Mouse (Mus musculus) gastrocnemius, postnatal 25 days (tissue): Measurements from ENCODE around the gene Narfl. TPM values are rescaled to one million over a fixed set of nuclear protein-coding genes. Genes with fewer than 3 reads are reported as not detected.

Experiments
- DNase-seq: peaks from one replicate; pipeline ENCODE4 v3.0.0; 2022
- microRNA-seq, 2 experiments: library from miRNA; unstranded; fragments of <30 nt; microRNA quantifications; one replicate each; pipeline ENCODE4 v1.2.0; 2021; ENCODE audit warnings: borderline replicate concordance in 2 of 2
- total RNA-seq, 2 experiments: library from RNA; stranded (reverse); gene quantifications; 1 replicate in 1 of 2; 2 replicates in 1 of 2; pipeline ENCODE4 v1.2.3; 2021

Narfl gene
- total RNA-seq, 2 experiments from 2014 or later = 28.9 to 30.8 TPM

DNA sequence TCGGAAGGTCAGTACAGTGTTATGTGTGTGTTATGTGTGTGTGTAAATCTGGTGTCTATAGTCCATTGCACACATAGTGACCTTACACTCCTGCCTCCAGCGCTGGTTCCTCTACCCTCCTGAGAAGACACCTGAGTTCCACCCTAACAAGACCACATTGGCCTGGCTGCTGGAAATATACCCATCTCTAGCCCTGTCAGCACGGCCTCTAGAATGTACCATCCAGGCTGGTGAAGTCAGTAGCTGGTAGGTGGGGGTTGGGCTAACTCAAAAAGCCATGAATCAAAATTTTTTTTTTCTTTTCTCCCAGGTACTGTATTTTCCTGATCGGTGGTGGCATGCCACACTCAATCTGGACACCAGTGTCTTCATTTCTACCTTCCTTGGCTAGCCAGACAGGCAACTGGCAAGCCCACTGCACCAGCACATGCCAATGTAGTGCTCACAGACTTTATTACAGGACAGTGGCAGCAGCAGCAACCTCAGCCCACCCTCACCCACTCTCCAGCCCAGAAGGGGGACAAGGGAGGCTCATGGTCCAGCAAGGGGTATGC lies 56.7 kb downstream of the Narfl start:
- no peak for DNase-seq

DNA sequence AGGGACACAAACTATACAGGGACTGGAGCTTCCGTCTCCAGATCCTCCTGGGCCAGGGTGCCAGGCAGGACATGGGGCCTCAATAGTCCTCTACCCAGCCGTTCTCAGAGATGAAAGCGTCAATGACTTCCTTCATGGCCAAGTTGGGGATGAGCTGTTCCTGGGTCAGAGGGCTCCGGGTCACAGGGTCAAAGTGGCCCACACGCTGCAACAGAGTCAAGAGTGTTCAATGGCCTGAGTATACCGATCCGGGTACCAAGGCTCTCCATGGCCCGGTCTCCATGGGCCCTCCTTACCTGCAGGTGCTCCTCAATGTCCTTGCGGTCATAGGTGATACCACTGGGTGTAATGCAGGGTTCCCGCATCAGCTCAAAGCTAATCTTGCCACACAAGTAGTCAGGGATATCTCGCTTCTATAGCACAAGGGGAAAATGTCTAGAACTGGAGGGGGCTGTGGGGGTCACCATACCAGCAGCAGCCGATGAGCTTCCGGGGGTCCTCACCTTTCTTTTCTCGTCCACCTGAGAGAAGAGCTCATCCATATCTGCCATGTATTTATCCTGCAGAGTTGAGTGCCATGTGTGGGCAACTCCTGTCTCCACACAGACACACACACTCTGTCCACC lies 57.3 kb downstream of the Narfl start:
- DNase-seq = no peak

DNA sequence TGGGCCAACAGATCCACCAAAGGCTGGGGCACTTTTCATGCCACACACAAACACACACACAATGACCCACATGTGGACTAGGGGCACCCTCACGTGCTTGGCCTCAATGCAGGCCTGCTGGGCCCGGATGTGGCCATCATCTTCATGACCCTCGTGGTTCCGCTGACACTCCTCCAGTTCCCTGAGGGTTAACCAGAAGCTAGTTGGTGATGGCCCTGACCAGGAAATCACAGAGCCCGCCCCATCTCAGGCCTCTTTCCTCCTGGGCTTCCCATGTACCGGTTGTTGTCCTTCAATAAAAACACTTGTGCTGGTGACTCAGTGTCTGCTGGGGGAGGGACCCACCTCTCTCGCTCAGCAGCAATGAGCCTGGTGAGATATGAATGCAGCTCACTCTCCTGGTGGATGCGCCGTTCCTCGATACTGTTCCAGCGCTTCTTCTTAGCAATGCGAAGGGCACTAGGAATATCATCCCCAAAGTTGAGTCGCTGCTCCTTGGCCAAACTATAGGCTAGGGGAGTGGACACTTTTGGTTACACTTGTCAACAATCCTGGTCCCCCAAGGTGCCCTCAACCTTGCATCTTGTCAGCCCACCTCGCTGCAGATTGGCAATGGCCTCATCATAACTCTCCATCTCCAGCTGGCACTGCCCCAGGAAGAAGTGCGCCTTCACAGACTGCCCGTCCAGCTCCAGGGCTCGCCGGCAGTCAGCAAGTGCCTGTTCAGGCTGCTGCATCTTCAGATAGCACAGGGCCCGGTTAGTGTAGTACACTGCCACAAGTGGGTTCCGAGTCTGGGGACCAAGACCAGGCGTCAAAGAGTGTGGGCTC lies 58.1 kb downstream of the Narfl start:
- no peak for DNase-seq

DNA sequence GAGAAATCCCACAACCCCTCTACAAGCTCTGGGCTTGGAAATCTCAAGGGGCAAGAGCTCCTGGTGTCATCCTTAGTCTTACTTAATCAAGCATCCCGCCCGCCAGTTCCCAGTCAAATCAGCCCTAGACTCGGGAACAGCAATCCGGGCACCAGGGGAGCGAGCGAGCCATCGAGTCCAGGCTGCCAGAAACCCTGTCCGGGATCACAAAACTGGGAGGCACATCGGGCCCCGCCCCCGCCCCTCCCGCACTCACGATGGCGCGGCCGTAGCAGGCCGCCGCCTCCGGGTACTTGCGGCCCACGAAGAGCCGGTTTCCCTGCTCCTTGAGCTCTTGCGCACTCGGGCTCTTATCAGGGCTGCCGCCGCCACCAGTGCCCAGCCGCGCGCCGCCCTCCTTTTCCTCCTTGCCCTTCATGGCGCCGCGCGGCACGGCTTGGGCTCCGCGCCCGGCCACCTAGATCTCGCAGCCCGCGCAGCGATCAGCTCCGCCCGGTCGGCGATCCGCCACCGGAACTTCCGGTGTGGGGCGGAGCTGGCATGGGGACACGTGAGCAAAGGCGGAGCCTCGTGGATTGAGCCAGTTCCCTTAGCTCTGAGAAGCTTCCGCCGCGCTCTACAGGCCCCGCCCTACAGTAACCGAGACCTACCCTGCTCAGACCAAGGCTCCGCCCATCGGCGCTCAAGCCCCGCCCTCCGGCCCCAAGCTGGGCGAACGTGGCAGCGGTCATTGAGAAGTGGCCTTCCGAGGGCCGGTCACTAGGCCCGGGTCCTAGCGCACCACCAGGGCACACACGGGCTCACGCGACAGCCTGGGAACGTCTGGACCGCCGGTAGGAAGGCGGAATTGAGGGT lies 59.1 kb downstream of the Narfl start:
- DNase-seq = peak; percentile 99

Small RNAs within 50 kb of the gene (microRNA-seq; reads per million reads assigned to microRNA genes)
- 0 reads per million in 2 experiments for gene Gm25083
- gene Mir3082 = 0 reads per million in 2 experiments
- gene Mir6966 = 0 to 1.3 reads per million in 2 experiments

Other genes with a start within 250 kb of the Narfl start
- gene Sox8, start 203.1 kb upstream of the Narfl start, total RNA-seq = 1 to 10 TPM; 1.4 to 2.3 TPM
- 10 to 100 TPM; 11.6 to 16.6 TPM for gene Lmf1, start 194.7 kb upstream of the Narfl start, total RNA-seq
- gene Gng13, start 56.6 kb upstream of the Narfl start, total RNA-seq = not detected
- gene Chtf18, start 46.4 kb upstream of the Narfl start, total RNA-seq = 1 to 10 TPM in 1 of 2 experiments, under 1 TPM in 1; 0.33 to 1.2 TPM
- gene Rpusd1, start 46.1 kb upstream of the Narfl start, total RNA-seq = 1 to 10 TPM; 2.9 to 3.9 TPM
- not detected for gene Mslnl, start 37.7 kb upstream of the Narfl start, total RNA-seq
- gene Msln, start 19.4 kb upstream of the Narfl start, total RNA-seq = under 1 TPM; 0.43 to 0.62 TPM
- gene Haghl, start 11.9 kb downstream of the Narfl start, total RNA-seq = 10 to 100 TPM in 1 of 2 experiments, 1 to 10 TPM in 1; 9.0 to 10.5 TPM
- gene Ccdc78, start 12.8 kb downstream of the Narfl start, total RNA-seq = not detected
- gene Fam173a, start 19.1 kb downstream of the Narfl start, total RNA-seq = 10 to 100 TPM; 35.0 to 38.5 TPM
- not detected for gene AC134908.4, start 21.9 kb downstream of the Narfl start, total RNA-seq
- gene Metrn, start 23.4 kb downstream of the Narfl start, total RNA-seq = 10 to 100 TPM; 48.4 to 72.2 TPM
- 1 to 10 TPM; 1.5 to 1.7 TPM for gene Fbxl16, start 35.3 kb downstream of the Narfl start, total RNA-seq
- 10 to 100 TPM in 1 of 2 experiments, 1 to 10 TPM in 1; 9.3 to 10.5 TPM for gene Wdr24, start 49.9 kb downstream of the Narfl start, total RNA-seq
- gene Jmjd8, start 55.1 kb downstream of the Narfl start, total RNA-seq = 10 to 100 TPM; 14.3 to 18.9 TPM
- gene Stub1, start 59.6 kb downstream of the Narfl start, total RNA-seq = 10 to 100 TPM; 76.9 to 84.4 TPM
- gene Rhbdl1, start 63.5 kb downstream of the Narfl start, total RNA-seq = 10 to 100 TPM; 18.3 to 20.8 TPM
- 10 to 100 TPM; 13.8 to 16.5 TPM for gene Gm20683, start 68.0 kb downstream of the Narfl start, total RNA-seq
- 10 to 100 TPM; 54.4 to 76.1 TPM for gene Rhot2, start 71.1 kb downstream of the Narfl start, total RNA-seq
- 1 to 10 TPM; 1.2 to 2.1 TPM for gene Wdr90, start 87.7 kb downstream of the Narfl start, total RNA-seq
- gene Mcrip2, start 95.0 kb downstream of the Narfl start, total RNA-seq = 100 to 1,000 TPM; 102 to 114 TPM
- gene Mettl26, start 101.3 kb downstream of the Narfl start, total RNA-seq = 10 to 100 TPM; 31.9 to 37.0 TPM
- under 1 TPM; 0.35 to 0.36 TPM for gene Wfikkn1, start 107.1 kb downstream of the Narfl start, total RNA-seq
- gene Rab40c, start 146.0 kb downstream of the Narfl start, total RNA-seq = 10 to 100 TPM in 1 of 2 experiments, 1 to 10 TPM in 1; 8.7 to 11.0 TPM
- gene Pigq, start 171.2 kb downstream of the Narfl start, total RNA-seq = 10 to 100 TPM; 30.0 to 31.9 TPM
- not detected for gene Nhlrc4, start 171.2 kb downstream of the Narfl start, total RNA-seq
- not detected for gene A930017K11Rik, start 178.8 kb downstream of the Narfl start, total RNA-seq
- gene Capn15, start 212.0 kb downstream of the Narfl start, total RNA-seq = 1 to 10 TPM; 5.6 to 6.8 TPM